Mouse (Mus musculus) kidney, adult 9 months (tissue): ENCODE results near the gene Naa16.

ENCODE experiments used
- DNase-seq: peaks from one replicate; pipeline ENCODE4 v3.0.0; 2022

Naa16 gene

GRCm38 (mm10) chr14:79327033-79327432 lies 63.5 kb downstream of the Naa16 start:
- peak; percentile 61 for DNase-seq

DNA sequence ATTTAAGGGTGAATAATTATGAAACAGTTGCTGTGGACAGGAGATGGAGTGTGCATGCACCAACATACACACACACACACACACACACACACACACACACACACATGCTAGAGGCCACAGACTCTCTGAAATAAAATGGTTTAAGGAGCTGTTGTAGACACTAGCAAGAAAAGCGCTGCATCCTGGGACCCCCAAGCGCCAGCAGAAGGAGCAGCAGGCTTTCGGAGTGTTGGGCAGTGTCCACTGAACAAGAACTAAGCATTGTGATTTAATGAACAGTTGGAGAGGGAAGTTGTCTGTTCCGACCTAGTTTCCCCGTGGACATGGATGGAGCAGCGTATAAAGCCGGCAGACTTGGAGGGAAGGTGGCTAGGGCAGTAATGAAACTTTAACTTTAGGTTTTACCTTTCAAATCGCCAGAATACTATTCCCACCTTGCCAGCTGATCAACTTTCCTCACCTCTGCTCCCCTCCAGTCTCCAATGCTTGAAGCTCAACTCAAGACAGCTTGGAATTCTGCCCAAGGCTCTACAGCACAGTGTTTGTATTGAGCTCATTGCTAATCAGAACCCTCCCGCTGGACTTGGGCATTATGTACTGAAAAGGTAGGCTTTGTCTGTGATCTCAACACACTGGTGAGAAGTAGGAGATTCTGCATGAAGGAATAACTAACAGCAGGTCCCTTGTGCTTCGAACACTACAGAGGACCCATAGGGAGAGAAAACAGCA lies 66.3 kb downstream of the Naa16 start:
- DNase-seq, result no peak

- DNase-seq, result no peak
Measured at GRCm38 (mm10) chr14:79321881-79322280, 68.7 kb downstream of the Naa16 start.

DNA sequence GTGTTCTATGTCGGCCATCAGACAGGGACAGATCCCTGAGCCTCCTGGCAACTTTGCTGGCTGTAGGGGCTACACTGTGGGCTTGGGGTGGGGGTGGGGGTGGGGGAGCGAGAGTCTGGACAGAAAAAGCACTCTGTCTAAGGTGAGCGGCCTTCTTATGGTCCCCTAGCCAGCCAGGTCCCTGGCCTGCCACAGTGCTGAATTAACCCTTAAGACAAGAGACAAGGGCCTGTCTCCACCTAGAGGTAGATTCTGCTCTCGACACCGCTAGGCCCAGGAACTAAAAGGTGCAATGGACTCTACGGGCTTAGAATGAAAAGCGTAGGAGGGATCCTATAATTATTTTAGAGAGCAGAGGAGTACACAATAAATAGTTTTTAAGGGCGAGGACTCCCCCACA lies 69.4 kb downstream of the Naa16 start:
- DNase-seq, result peak; percentile 43

DNA sequence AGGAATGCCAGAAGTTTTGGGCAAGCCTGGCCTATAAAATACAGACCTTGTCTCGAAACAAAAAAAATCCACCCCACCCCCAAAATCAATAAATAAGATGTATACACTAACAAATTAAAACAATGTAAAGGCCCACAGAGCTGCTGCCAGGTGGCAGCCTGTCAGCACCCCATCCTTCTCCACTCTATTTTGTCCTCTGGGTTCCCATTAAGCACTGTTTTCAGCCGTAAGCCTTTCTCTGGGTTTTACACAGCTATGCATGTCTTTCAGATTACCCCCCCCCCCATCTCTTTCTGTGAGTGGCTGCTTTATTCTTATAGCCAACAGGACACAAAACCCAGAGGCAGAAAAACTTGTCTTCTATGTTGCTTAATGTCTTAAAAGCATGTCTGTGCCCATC lies 73.0 kb downstream of the Naa16 start:
- DNase-seq, result no peak

GRCm38 (mm10) chr14:79315877-79316276 lies 74.7 kb downstream of the Naa16 start:
- no peak for DNase-seq

- no peak for DNase-seq
Measured at GRCm38 (mm10) chr14:79314245-79315010, 76.2 kb downstream of the Naa16 start.

GRCm38 (mm10) chr14:79313439-79314175 lies 77.0 kb downstream of the Naa16 start:
- no peak for DNase-seq

DNA sequence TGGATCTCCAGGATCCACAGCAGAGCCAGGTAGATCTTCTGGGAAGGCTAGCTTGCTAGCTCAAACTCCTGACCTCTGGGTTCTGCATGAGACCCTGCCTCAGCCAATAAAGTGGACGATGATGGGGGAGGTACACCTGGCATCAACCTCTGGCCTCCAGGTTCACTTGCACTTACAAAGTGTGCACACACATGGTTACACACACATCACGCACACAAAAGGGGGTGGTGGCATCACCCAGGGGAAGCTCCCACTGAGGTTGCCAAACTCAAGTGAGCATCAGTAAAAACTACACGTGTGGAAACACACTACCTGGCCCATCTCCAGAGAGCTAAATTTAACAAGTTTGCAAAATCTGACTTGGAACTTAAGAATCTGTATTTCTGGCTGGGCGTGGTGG lies 77.9 kb downstream of the Naa16 start:
- no peak for DNase-seq

DNA sequence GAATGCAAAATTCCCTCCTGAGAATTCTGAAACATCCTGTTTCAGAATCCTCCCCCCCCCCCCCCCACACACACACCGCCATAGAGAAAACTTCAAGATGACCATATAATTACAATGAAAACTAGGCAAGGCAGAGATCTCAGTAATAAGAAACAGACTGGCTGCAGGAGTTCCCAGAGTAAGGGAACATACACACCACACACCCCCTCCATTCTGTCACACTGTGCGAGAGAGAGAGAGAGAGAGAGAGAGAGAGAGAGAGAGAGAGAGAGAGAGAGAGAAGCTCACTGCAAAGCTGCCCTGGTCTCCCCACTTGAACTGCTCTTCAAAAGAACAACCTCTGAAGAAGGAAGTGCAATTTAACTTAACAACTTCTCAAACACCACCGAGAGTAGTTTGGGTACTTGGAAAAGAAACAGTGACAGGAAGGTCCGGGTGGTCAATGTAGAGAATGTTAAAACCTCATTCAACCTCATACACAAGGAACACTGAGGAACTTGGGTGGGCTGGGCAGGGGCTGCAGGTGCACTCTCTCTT lies 78.6 kb downstream of the Naa16 start:
- no peak for DNase-seq

DNA sequence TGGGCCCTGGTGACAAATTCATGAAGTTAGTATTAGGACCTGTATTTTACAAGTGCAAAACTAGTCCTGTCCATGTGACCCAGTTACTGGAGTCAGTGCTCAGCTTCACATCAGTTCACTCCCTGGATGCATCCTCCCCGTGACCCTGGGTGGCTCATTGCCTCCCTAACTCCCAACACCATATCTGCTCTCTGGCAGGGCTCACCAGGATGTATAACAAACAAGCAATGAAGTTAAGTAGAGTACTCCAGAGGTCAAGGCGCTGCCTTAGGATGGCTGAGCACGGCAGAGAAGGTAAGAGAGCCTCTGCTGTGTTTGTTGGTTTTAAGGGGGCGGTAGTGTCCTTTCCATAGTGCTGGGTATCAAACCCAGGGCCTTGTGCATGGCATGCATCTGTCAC lies 81.5 kb downstream of the Naa16 start:
- DNase-seq, result no peak

- DNase-seq, result no peak
Measured at GRCm38 (mm10) chr14:79308364-79308763, 82.2 kb downstream of the Naa16 start.

- DNase-seq, result no peak
Measured at GRCm38 (mm10) chr14:79307908-79308307, 82.7 kb downstream of the Naa16 start.

DNA sequence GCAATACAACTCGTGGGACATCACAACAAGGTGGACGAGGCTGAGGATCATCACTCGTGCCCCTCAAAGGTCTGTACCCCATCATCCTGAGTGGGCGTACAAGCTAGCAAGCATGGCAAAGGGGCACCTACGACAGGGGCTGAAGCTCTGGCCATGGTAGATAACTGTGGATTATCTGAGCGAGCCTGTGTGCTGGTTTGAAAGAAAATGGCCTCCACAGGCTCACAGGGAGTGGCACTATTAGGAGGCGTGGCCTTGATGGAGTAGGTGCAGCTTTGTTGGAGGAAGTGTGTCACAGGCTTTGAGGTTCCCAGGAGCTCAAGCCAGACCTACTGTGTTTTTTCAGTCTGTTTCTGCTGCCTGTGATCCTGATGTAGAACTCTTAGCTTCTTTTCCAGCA lies 83.4 kb downstream of the Naa16 start:
- no peak for DNase-seq

DNA sequence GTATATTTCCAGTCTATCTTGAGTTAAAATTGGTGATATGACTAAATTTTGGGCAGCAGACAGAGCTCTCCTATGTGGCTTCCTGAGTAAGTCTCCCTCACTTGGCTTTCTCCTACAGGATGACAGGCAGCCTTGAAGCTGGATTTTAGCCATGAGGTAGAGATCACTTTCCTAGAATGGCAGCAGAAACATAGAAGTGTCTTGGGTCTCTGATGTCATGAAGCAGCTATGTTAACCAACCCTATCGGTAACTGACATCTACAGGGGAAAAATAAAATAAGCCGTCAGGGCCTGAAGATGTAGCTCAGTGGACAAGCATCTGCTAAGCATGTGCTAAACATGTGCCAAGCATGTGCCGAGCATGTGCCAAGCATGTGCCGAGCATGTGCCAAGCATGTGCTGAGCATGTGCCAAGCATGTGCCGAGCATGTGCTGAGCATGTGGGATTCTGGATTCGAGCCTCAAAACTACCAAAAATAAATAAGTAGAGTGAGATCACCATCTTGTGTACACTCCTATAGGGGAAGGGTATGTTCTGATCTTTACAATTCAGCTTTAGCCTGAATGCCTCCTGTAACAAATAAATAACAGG lies 85.6 kb downstream of the Naa16 start:
- no peak for DNase-seq

- no peak for DNase-seq
Measured at GRCm38 (mm10) chr14:79303150-79303549, 87.4 kb downstream of the Naa16 start.

DNA sequence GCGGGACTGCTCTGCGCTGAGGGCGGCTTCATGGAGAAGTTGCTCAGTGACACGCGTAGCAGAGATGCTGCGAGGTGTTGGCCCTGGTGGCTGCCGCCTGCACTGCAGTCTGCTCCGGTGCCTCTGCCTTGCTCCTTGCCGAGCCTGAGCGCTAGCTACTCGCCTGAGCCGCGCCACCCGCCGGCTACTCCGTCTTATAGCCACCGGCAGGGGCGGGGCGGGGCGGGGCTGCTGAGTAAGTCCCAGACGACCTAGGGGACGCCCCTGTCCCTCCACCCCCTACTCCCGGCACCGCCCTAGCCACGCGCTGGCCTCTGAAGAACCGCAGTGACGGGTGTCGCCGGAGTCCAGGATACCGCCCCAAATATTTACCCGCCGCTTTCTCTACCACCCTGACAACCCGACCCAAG lies 89.1 kb downstream of the Naa16 start, which contains the start of gene Rgcc:
TSS of gene Rgcc (minus strand) at position 180 of the 410 bp plus-strand sequence.
- DNase-seq, result peak; percentile 97

GRCm38 (mm10) chr14:79300641-79301350 lies 89.8 kb downstream of the Naa16 start:
- no peak for DNase-seq

- no peak for DNase-seq
Measured at GRCm38 (mm10) chr14:79299796-79300195, 90.8 kb downstream of the Naa16 start.

GRCm38 (mm10) chr14:79299230-79299629 lies 91.3 kb downstream of the Naa16 start:
- peak; percentile 45 for DNase-seq

DNA sequence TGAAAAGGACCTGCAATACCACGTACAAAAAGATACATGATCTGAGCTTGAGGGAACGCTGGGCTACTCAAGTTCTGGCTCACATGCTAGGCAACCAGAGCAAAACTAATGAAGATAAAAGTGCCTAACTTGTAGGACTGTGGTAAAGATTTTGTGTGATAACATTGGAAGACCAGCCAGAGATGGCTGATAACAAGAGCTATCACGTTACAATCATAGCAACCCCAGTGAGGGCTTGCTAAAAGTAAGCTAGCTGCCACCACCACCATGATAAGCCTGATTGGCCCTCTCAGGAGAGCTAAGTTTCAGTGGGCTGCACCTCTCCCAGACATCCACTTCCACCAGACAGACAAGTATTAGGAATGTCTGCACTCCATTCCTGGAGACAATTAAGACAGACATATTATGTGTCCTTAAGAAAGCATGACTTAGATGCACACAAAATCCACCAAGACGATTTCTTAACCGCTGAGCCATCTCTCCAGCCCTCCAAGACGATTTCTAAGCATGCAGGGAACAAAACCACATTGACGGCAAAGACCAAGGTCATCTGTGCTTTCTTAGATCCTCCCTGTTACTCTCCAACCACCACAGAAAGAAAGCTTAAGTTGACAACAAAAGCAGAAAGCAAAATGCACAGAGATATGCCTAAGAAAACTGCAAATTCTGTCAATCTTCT lies 92.1 kb downstream of the Naa16 start:
- no peak for DNase-seq

DNA sequence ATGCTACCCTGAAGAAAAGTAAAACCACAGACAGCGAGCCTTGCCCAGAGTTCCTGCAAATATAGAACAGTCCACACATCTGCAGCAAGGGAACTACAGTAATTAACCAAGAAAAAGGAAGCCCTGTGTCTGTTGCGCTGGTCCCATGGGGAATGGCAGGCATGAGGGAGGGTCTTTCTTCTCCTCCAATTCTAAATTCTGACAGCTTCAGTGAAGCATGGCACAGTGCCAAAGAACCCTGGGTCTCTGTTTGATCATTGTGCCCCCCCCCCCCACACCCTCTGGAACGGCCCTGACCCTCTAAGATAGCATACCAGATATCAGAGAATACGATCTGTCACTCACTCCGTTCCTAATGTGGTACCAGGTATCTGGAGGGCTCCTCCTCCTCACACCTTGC lies 93.7 kb downstream of the Naa16 start:
- no peak for DNase-seq
